Mouse (Mus musculus): Measurements from ENCODE around the gene Zmiz1.

Zmiz1 gene

GRCm38 (mm10) chr14:25538522-25538921 is 79.5 kb downstream of the Zmiz1 start:
- DNase-seq = no peak

- DNase-seq = no peak
These were observed 80.6 kb downstream of the Zmiz1 start for GRCm38 (mm10) chr14:25539493-25540116.

- DNase-seq = no peak
These were observed 81.2 kb downstream of the Zmiz1 start for GRCm38 (mm10) chr14:25540172-25540571.

GRCm38 (mm10) chr14:25541213-25541612 is 82.2 kb downstream of the Zmiz1 start:
- no peak for DNase-seq

GRCm38 (mm10) chr14:25543098-25543497 is 84.1 kb downstream of the Zmiz1 start:
- DNase-seq = no peak

- DNase-seq = no peak
These were observed 84.9 kb downstream of the Zmiz1 start for GRCm38 (mm10) chr14:25543927-25544326.

- peak; percentile 56 for DNase-seq
These were observed 88.1 kb downstream of the Zmiz1 start for GRCm38 (mm10) chr14:25546852-25547621.

GRCm38 (mm10) chr14:25547882-25548281 is 88.9 kb downstream of the Zmiz1 start:
- DNase-seq = no peak

- no peak for DNase-seq
These were observed 89.7 kb downstream of the Zmiz1 start for GRCm38 (mm10) chr14:25548650-25549049.

GRCm38 (mm10) chr14:25549125-25549524 is 90.1 kb downstream of the Zmiz1 start:
- DNase-seq = no peak

GRCm38 (mm10) chr14:25549871-25550840 is 91.2 kb downstream of the Zmiz1 start:
- DNase-seq = no peak

- DNase-seq = peak; percentile 48
These were observed 92.7 kb downstream of the Zmiz1 start for GRCm38 (mm10) chr14:25551731-25552130.

- DNase-seq = no peak
These were observed 94.4 kb downstream of the Zmiz1 start for GRCm38 (mm10) chr14:25553382-25553781.

GRCm38 (mm10) chr14:25554781-25555180 is 95.8 kb downstream of the Zmiz1 start:
- DNase-seq = no peak

- DNase-seq = peak; percentile 54
These were observed 96.4 kb downstream of the Zmiz1 start for GRCm38 (mm10) chr14:25555291-25555781.

- no peak for DNase-seq
These were observed 96.9 kb downstream of the Zmiz1 start for GRCm38 (mm10) chr14:25555848-25556247.

- peak; percentile 65 for DNase-seq
These were observed 98.0 kb downstream of the Zmiz1 start for GRCm38 (mm10) chr14:25557014-25557413.

- DNase-seq = no peak
These were observed 99.5 kb downstream of the Zmiz1 start for GRCm38 (mm10) chr14:25558479-25558878.

GRCm38 (mm10) chr14:25559907-25560306 is 100.9 kb downstream of the Zmiz1 start:
- no peak for DNase-seq

GRCm38 (mm10) chr14:25560841-25561240 is 101.9 kb downstream of the Zmiz1 start:
- no peak for DNase-seq

GRCm38 (mm10) chr14:25561716-25562115 is 102.7 kb downstream of the Zmiz1 start:
- peak; percentile 45 for DNase-seq

GRCm38 (mm10) chr14:25562447-25562846 is 103.5 kb downstream of the Zmiz1 start:
- DNase-seq = no peak

- DNase-seq = no peak
These were observed 103.9 kb downstream of the Zmiz1 start for GRCm38 (mm10) chr14:25562909-25563308.
